Mouse (Mus musculus) heart, embryonic 13.5 days (tissue): ENCODE measurements around the gene Ctr9. TPM values are rescaled to one million over a fixed set of nuclear protein-coding genes. Genes with fewer than 3 reads are reported as not detected.
A peak's percentile ranks its signal among the peaks of the same experiment; 100 is the strongest.

Experiments used
- ATAC-seq: fragments of 200-750 bp; cut with Nextera tagmentation; 2 replicates; pipeline ENCODE4 v1.8.0; 2017; ENCODE audit warnings: moderate TSS enrichment; ENCODE audit not compliant: insufficient number of reproducible peaks, low FRiP score, low TSS enrichment; ENCODE audit errors: extremely low read depth
- H3K27ac ChIP-seq: fragments of 300-500 bp; sonication (generic); replicated peaks from 2 replicates; pipeline ENCODE4 v1.5.1; 2015; ENCODE audit warnings: moderate library complexity, mild to moderate bottlenecking, inconsistent platforms
- H3K27me3 ChIP-seq: fragments of 300-500 bp; sonication (generic); replicated peaks from 2 replicates; pipeline ENCODE4 v1.6.1; 2015; ENCODE audit warnings: mild to moderate bottlenecking, inconsistent platforms
- H3K36me3 ChIP-seq: fragments of 300-500 bp; sonication (generic); 2 replicates; pipeline ENCODE4 v1.6.1; 2015; ENCODE audit warnings: mild to moderate bottlenecking, inconsistent platforms
- H3K4me1 ChIP-seq: fragments of 300-500 bp; sonication (generic); 2 replicates; pipeline ENCODE4 v1.6.1; 2015; ENCODE audit warnings: inconsistent platforms
- H3K4me2 ChIP-seq: fragments of 300-500 bp; sonication (generic); 2 replicates; pipeline ENCODE4 v1.6.1; 2015; ENCODE audit warnings: inconsistent platforms, mild to moderate bottlenecking, moderate library complexity
- H3K4me3 ChIP-seq: fragments of 300-500 bp; sonication (generic); 2 replicates; pipeline ENCODE4 v1.5.1; 2015; ENCODE audit warnings: moderate library complexity, mild to moderate bottlenecking, inconsistent platforms
- H3K9ac ChIP-seq: fragments of 300-500 bp; sonication (generic); 2 replicates; pipeline ENCODE4 v1.6.1; 2015; ENCODE audit warnings: inconsistent platforms, mild to moderate bottlenecking, moderate library complexity
- H3K9me3 ChIP-seq: fragments of 300-500 bp; sonication (generic); 2 replicates; pipeline ENCODE4 v1.6.1; 2016; ENCODE audit warnings: inconsistent platforms
- WGBS: fragments of 180-500 bp; shearing (Covaris S2); methylation state at CpG from one replicate; pipeline ENCODE4 v1.1.7; 2015; ENCODE audit warnings: mixed read lengths; 5-methylcytosine and 5-hydroxymethylcytosine counted together
- polyA plus RNA-seq: library from polyadenylated mRNA; unstranded; fragments of >200 nt; fragmentation: Nextera tagmentation; extraction: Ambion mirVana; gene quantifications from 2 replicates; pipeline ENCODE4 v1.2.1, GENCODE M21; 2015

Ctr9 gene
- polyA plus RNA-seq, 1 experiment from 2014 or later = 39.6 TPM

- H3K4me2 ChIP-seq = no peak overlapping the region
- H3K27me3 ChIP-seq = no peaks in the 10 kb centered on the region
- H3K9me3 ChIP-seq = no peaks in the 10 kb centered on the region
- no peak for ATAC-seq
- peaks cover 26% of the 10 kb centered on the region for H3K4me1 ChIP-seq
- H3K36me3 ChIP-seq = no peaks in the 10 kb centered on the region
- no peak overlapping the region for H3K27ac ChIP-seq
- H3K9ac ChIP-seq = no peak overlapping the region
- 55% methylated on average over 15 of the region's 15 CpGs for WGBS
- H3K4me3 ChIP-seq = no peak overlapping the region
These were observed 29.6 kb upstream of the Ctr9 start for GRCm38 (mm10) chr7:110998887-110999827.

GRCm38 (mm10) chr7:111004136-111004840, 24.5 kb upstream of the Ctr9 start:
- Histone ChIP-seq H3K9ac (no peak overlapping the region), H3K4me1 (peaks cover 19% of the 10 kb centered on the region), H3K27ac (no peak overlapping the region), H3K36me3 (no peaks in the 10 kb centered on the region), H3K4me3 (no peak overlapping the region), H3K9me3 (0 out of 2 replicates have a peak, but pooled peaks cover 3% of the 10 kb centered on the region), H3K27me3 (no peaks in the 10 kb centered on the region), H3K4me2 (no peak overlapping the region)
- 77% methylated on average over 3 of the region's 3 CpGs for WGBS
- ATAC-seq = no peak

GRCm38 (mm10) chr7:111014039-111014605, 14.6 kb upstream of the Ctr9 start:
- Histone ChIP-seq H3K4me2 (no peak overlapping the region), H3K9me3 (no peaks in the 10 kb centered on the region), H3K36me3 (no peaks in the 10 kb centered on the region), H3K4me1 (peaks cover 3% of the 10 kb centered on the region; the same call in 1 of the 2 replicates), H3K27me3 (no peaks in the 10 kb centered on the region; the same call in 1 of the 2 replicates), H3K27ac (no peak overlapping the region), H3K4me3 (no peak overlapping the region), H3K9ac (no peak overlapping the region)
- WGBS = 72% methylated on average over 7 of the region's 7 CpGs
- no peak for ATAC-seq

- Histone ChIP-seq H3K4me1 (peaks cover 3% of the 10 kb centered on the region; the same call in 1 of the 2 replicates), H3K9me3 (no peaks in the 10 kb centered on the region), H3K4me3 (no peak overlapping the region), H3K36me3 (no peaks in the 10 kb centered on the region), H3K27ac (no peak overlapping the region), H3K9ac (no peak overlapping the region), H3K27me3 (no peaks in the 10 kb centered on the region; the same call in 1 of the 2 replicates), H3K4me2 (no peak overlapping the region)
- no peak; the same call in 1 of the 2 replicates for ATAC-seq
- WGBS = 14% methylated on average over 5 of the region's 5 CpGs
These were observed 13.9 kb upstream of the Ctr9 start for GRCm38 (mm10) chr7:111014893-111015292.

- ATAC-seq = no peak
- no peak overlapping the region for H3K4me3 ChIP-seq
- H3K27me3 ChIP-seq = no peaks in the 10 kb centered on the region; the same call in 1 of the 2 replicates
- H3K4me2 ChIP-seq = no peak overlapping the region
- no peak overlapping the region for H3K9ac ChIP-seq
- WGBS = 52% methylated on average over 5 of the region's 5 CpGs
- H3K9me3 ChIP-seq = no peaks in the 10 kb centered on the region
- H3K4me1 ChIP-seq = peaks cover 4% of the 10 kb centered on the region; the same call in 1 of the 2 replicates
- H3K36me3 ChIP-seq = no peaks in the 10 kb centered on the region
- H3K27ac ChIP-seq = no peak overlapping the region
These were observed 13.0 kb upstream of the Ctr9 start for GRCm38 (mm10) chr7:111015731-111016130.

- no peak for ATAC-seq
- Histone ChIP-seq H3K27ac (no peak overlapping the region), H3K9me3 (no peaks in the 10 kb centered on the region), H3K4me3 (no peak overlapping the region), H3K9ac (no peak overlapping the region), H3K36me3 (no peaks in the 10 kb centered on the region), H3K4me1 (peaks cover 6% of the 10 kb centered on the region; the same call in 1 of the 2 replicates), H3K27me3 (no peaks in the 10 kb centered on the region; the same call in 1 of the 2 replicates), H3K4me2 (no peak overlapping the region)
- 66% methylated on average over 3 of the region's 3 CpGs for WGBS
These were observed 11.8 kb upstream of the Ctr9 start for GRCm38 (mm10) chr7:111016921-111017320.

- no peaks in the 10 kb centered on the region for H3K36me3 ChIP-seq
- H3K4me1 ChIP-seq = peaks cover 17% of the 10 kb centered on the region
- no peak overlapping the region for H3K4me3 ChIP-seq
- H3K9me3 ChIP-seq = no peaks in the 10 kb centered on the region
- H3K4me2 ChIP-seq = no peak overlapping the region
- WGBS = 64% methylated on average over 4 of the region's 4 CpGs
- H3K27me3 ChIP-seq = no peaks in the 10 kb centered on the region; the same call in 1 of the 2 replicates
- ATAC-seq = no peak
- no peak overlapping the region for H3K27ac ChIP-seq
- H3K9ac ChIP-seq = no peak overlapping the region
These were observed 7.9 kb upstream of the Ctr9 start for GRCm38 (mm10) chr7:111020814-111021213.

- Histone ChIP-seq H3K4me2 (peak overlapping the region; percentile 29; the same call in 1 of the 2 replicates), H3K36me3 (no peaks in the 10 kb centered on the region), H3K27ac (no peak overlapping the region), H3K4me1 (peaks cover 20% of the 10 kb centered on the region), H3K9ac (0 out of 2 replicates have a peak overlapping the region, but pooled peaks have one; percentile 45), H3K9me3 (no peaks in the 10 kb centered on the region), H3K4me3 (no peak overlapping the region), H3K27me3 (no peaks in the 10 kb centered on the region)
- WGBS = 36% methylated on average over 8 of the region's 8 CpGs
- no peak for ATAC-seq
These were observed 4.6 kb upstream of the Ctr9 start for GRCm38 (mm10) chr7:111024068-111024594.

GRCm38 (mm10) chr7:111024912-111025311, 3.8 kb upstream of the Ctr9 start:
- H3K4me2 ChIP-seq = no peak overlapping the region
- ATAC-seq = no peak
- H3K9ac ChIP-seq = no peak overlapping the region
- no peaks in the 10 kb centered on the region for H3K27me3 ChIP-seq
- peaks cover 25% of the 10 kb centered on the region for H3K4me1 ChIP-seq
- H3K27ac ChIP-seq = no peak overlapping the region
- WGBS = 51% methylated on average over 4 of the region's 4 CpGs
- H3K36me3 ChIP-seq = no peaks in the 10 kb centered on the region
- no peaks in the 10 kb centered on the region for H3K9me3 ChIP-seq
- no peak overlapping the region for H3K4me3 ChIP-seq

- Histone ChIP-seq H3K36me3 (peaks cover 37% of the 10 kb centered on the region), H3K9ac (peak overlapping the region; percentile 91), H3K9me3 (no peaks in the 10 kb centered on the region), H3K4me2 (peak overlapping the region; percentile 85), H3K4me3 (peak overlapping the region; percentile 87), H3K27me3 (no peaks in the 10 kb centered on the region), H3K4me1 (peaks cover 25% of the 10 kb centered on the region), H3K27ac (peak overlapping the region; percentile 90)
- no peak for ATAC-seq
- under 1% methylated on average over 29 of the region's 29 CpGs for WGBS
These were observed 349 bp downstream of the Ctr9 start for GRCm38 (mm10) chr7:111029046-111029553.
